Mouse (Mus musculus) CD4-positive, CD25-positive, alpha-beta regulatory T cell, adult 2 months (primary cell): ENCODE data around the gene Clstn2.

ENCODE experiments used
- DNase-seq: peaks from one replicate; pipeline ENCODE4 v3.0.0-alpha.2; 2012; ENCODE audit warnings: low read depth, low spot score

The Clstn2 gene

GRCm38 (mm10) chr9:97774991-97775390, 258.0 kb downstream of the Clstn2 start:
- no peak for DNase-seq

- no peak for DNase-seq
Measured at GRCm38 (mm10) chr9:97773911-97774310, 259.1 kb downstream of the Clstn2 start.

GRCm38 (mm10) chr9:97772431-97772830, 260.6 kb downstream of the Clstn2 start:
- DNase-seq = no peak

- DNase-seq = no peak
Measured at GRCm38 (mm10) chr9:97769331-97769730, 263.6 kb downstream of the Clstn2 start.

GRCm38 (mm10) chr9:97765251-97765767, 267.7 kb downstream of the Clstn2 start:
- no peak for DNase-seq

- no peak for DNase-seq
Measured at GRCm38 (mm10) chr9:97763048-97763447, 269.9 kb downstream of the Clstn2 start.

- DNase-seq = no peak
Measured at GRCm38 (mm10) chr9:97755599-97756270, 277.2 kb downstream of the Clstn2 start.

- no peak for DNase-seq
Measured at GRCm38 (mm10) chr9:97753715-97754114, 279.3 kb downstream of the Clstn2 start.

GRCm38 (mm10) chr9:97746574-97746973, 286.4 kb downstream of the Clstn2 start:
- DNase-seq = no peak

GRCm38 (mm10) chr9:97727715-97728486, 305.1 kb downstream of the Clstn2 start:
- DNase-seq = no peak

- DNase-seq = no peak
Measured at GRCm38 (mm10) chr9:97717728-97718127, 315.3 kb downstream of the Clstn2 start.

GRCm38 (mm10) chr9:97717005-97717404, 316.0 kb downstream of the Clstn2 start:
- no peak for DNase-seq

GRCm38 (mm10) chr9:97712888-97713287, 320.1 kb downstream of the Clstn2 start:
- no peak for DNase-seq

- no peak for DNase-seq
Measured at GRCm38 (mm10) chr9:97703901-97704503, 329.0 kb downstream of the Clstn2 start.

- DNase-seq = no peak
Measured at GRCm38 (mm10) chr9:97702989-97703388, 330.0 kb downstream of the Clstn2 start.

- DNase-seq = no peak
Measured at GRCm38 (mm10) chr9:97699983-97700382, 333.0 kb downstream of the Clstn2 start.

- no peak for DNase-seq
Measured at GRCm38 (mm10) chr9:97699020-97699419, 334.0 kb downstream of the Clstn2 start.

GRCm38 (mm10) chr9:97698071-97698470, 334.9 kb downstream of the Clstn2 start:
- no peak for DNase-seq

- DNase-seq = no peak
Measured at GRCm38 (mm10) chr9:97696655-97697235, 336.2 kb downstream of the Clstn2 start.

GRCm38 (mm10) chr9:97695278-97695677, 337.7 kb downstream of the Clstn2 start:
- DNase-seq = no peak

GRCm38 (mm10) chr9:97686826-97687425, 346.1 kb downstream of the Clstn2 start:
- DNase-seq = no peak

GRCm38 (mm10) chr9:97685664-97686063, 347.3 kb downstream of the Clstn2 start:
- DNase-seq = no peak
